Mouse (Mus musculus): ENCODE data around the gene Fyco1.

Fyco1 gene

GRCm38 (mm10) chr9:123740799-123741198 is 110.9 kb downstream of the Fyco1 start:
- DNase-seq (ENCODE audit: low spot score), result no peak

Data from spleen, adult 12 weeks (tissue).